ENCODE assay signal across 20 mouse cellular contexts in the genomic region with DNA sequence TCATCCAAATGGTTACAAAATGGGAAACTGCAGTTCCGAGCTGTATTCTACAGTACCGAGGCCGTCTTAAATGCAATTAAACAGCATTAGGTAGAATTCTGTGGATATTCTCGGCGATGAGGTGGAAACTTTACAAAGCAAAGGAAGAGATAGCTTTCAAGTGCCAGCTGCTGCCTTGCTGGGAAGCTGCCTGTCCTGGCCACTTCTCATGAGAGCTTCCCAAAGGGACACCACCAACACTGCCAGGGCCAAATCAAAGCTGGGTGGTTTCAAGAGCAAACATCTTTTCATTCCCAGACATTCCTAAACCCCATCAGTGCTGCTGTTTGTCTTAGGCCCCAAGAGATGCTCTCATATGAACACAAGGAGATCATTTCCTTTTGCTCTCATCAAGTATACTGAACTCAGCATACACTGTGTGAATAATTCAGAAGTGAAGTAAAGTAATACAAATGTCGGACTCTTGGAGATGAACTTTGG.
DNase-seq lines count a peak whose midpoint lies in the region; ATAC-seq lines count a peak whose summit lies in the region.
"Had no signal": no experiment of that assay in that cellular context is flagged by ENCODE, and none has a peak within 500 bp of the region (broad histone marks: within the 10 kb centered on the region; RNA-seq: fewer than 3 reads in every experiment).

No protein-coding gene starts in this region.

- H3K27me3 ChIP-seq in heart, embryonic 11.5 days (ENCODE audit: control insufficient read depth, insufficient read depth, low read length), result no peaks in the 10 kb centered on the region
- no peaks in the 10 kb centered on the region for H3K27me3 ChIP-seq in heart, embryonic 16.5 days (ENCODE audit: control insufficient read depth, insufficient read depth, low read length)
- H3K27me3 ChIP-seq in embryonic facial prominence, embryonic 10.5 days (replicated peaks; ENCODE audit: low read depth, poor library complexity, severe bottlenecking), result no peaks in the 10 kb centered on the region
- H3K27me3 ChIP-seq: CH12.LX; embryonic facial prominence, embryonic 12.5 days; forebrain, embryonic 12.5 days; hindbrain, embryonic 13.5 days had no signal

- intact Hi-C loops in heart, postnatal 36 days (cut with DNase I), result loop anchor here (5.0 kb wide), 2 partner anchors 131 to 231 kb away; no protein-coding TSS in a partner anchor
- intact Hi-C loops in left cerebral cortex, postnatal 14 days (cut with DNase I), result no loop called here

- no peaks in the 10 kb centered on the region for H3K9me3 ChIP-seq in heart, embryonic 11.5 days (replicated peaks; ENCODE audit: control insufficient read depth, low read length)
- H3K9me3 ChIP-seq in heart, embryonic 16.5 days (replicated peaks; ENCODE audit: control insufficient read depth, low read length), result no peaks in the 10 kb centered on the region
- H3K9me3 ChIP-seq in embryonic facial prominence, embryonic 10.5 days, result no peaks in the 10 kb centered on the region
- H3K9me3 ChIP-seq: embryonic facial prominence, embryonic 12.5 days; forebrain, embryonic 12.5 days; hindbrain, embryonic 13.5 days had no signal

- no peak overlapping the region for H3K27ac ChIP-seq in heart, embryonic 11.5 days (ENCODE audit: low read depth, low read length)
- H3K27ac ChIP-seq in heart, embryonic 16.5 days (ENCODE audit: low read length), result peak overlapping the region; percentile 54; the same call in 1 of the 2 replicates
- no peak overlapping the region for H3K27ac ChIP-seq in embryonic facial prominence, embryonic 10.5 days (replicated peaks)
- H3K27ac ChIP-seq: embryonic facial prominence, embryonic 12.5 days; forebrain, embryonic 12.5 days; hindbrain, embryonic 13.5 days; hindbrain, postnatal 0 days had no signal

- no peak overlapping the region for H3K4me3 ChIP-seq in heart, embryonic 11.5 days (ENCODE audit: low read depth, low read length)
- H3K4me3 ChIP-seq in heart, embryonic 16.5 days (ENCODE audit: low read length), result no peak overlapping the region
- no peak overlapping the region for H3K4me3 ChIP-seq in embryonic facial prominence, embryonic 10.5 days
- H3K4me3 ChIP-seq: embryonic facial prominence, embryonic 12.5 days; forebrain, embryonic 12.5 days; hindbrain, embryonic 13.5 days had no signal

- H3K36me3 ChIP-seq in heart, embryonic 11.5 days (ENCODE audit: control insufficient read depth, insufficient read depth, low read length), result no peaks in the 10 kb centered on the region
- no peaks in the 10 kb centered on the region for H3K36me3 ChIP-seq in heart, embryonic 16.5 days (ENCODE audit: control insufficient read depth, insufficient read depth)
- H3K36me3 ChIP-seq in embryonic facial prominence, embryonic 10.5 days (replicated peaks), result no peaks in the 10 kb centered on the region
- H3K36me3 ChIP-seq: embryonic facial prominence, embryonic 12.5 days; forebrain, embryonic 12.5 days; hindbrain, embryonic 13.5 days had no signal

- no peak for ATAC-seq in heart, embryonic 11.5 days (replicated peaks; ENCODE audit: insufficient number of reproducible peaks, low FRiP score, low TSS enrichment)
- ATAC-seq in heart, embryonic 16.5 days (replicated peaks; ENCODE audit: extremely low read depth, insufficient read depth, low FRiP score), result no peak
- ATAC-seq: activated CD4-positive, CD25-positive, alpha-beta regulatory T cell, adult 4 months; forebrain, embryonic 16.5 days; hindbrain, postnatal 0 days; Patski had no signal

- H3K9ac ChIP-seq in heart, embryonic 11.5 days (ENCODE audit: low read depth, low read length), result no peak overlapping the region
- no peak overlapping the region for H3K9ac ChIP-seq in heart, embryonic 16.5 days (ENCODE audit: low read length)
- H3K9ac ChIP-seq: embryonic facial prominence, embryonic 12.5 days; forebrain, embryonic 12.5 days; hindbrain, embryonic 13.5 days had no signal

- DNase-seq in heart, adult 18-20 months, result peak; percentile 53 to 59
- DNase-seq in heart, adult 9 months (ENCODE audit: low spot score in 2 of 2), result peak; percentile 37 to 56
- peak; percentile 29 to 49 for DNase-seq in heart, postnatal 36 days
- DNase-seq in left cerebral cortex, postnatal 14 days (ENCODE audit: low spot score in 2 of 2), result no peak
- no peak for DNase-seq in embryonic facial prominence, embryonic 10.5 days (ENCODE audit: low spot score)
- DNase-seq: adrenal gland, postnatal 25 days; embryo, embryonic 11 days; gastrocnemius, postnatal 10 days; kidney, adult 11 months; kidney, adult 9 months had no signal

- WGBS in heart, embryonic 11.5 days (ENCODE audit: insufficient replicate concordance), result 82% methylated on average over 6 of the region's 6 CpGs
- WGBS in heart, embryonic 16.5 days, result 69% methylated on average over 6 of the region's 6 CpGs
- WGBS in embryonic facial prominence, embryonic 10.5 days, result 82% methylated on average over 6 of the region's 6 CpGs

- H3K4me2 ChIP-seq in heart, embryonic 11.5 days, result no peak overlapping the region
- no peak overlapping the region for H3K4me2 ChIP-seq in heart, embryonic 16.5 days (ENCODE audit: low read depth, low read length)
- H3K4me2 ChIP-seq: embryonic facial prominence, embryonic 12.5 days; forebrain, embryonic 12.5 days; hindbrain, embryonic 13.5 days had no signal

- no peaks in the 10 kb centered on the region for H3K4me1 ChIP-seq in heart, embryonic 11.5 days (ENCODE audit: control insufficient read depth, insufficient read depth, low read length)
- peaks cover 5% of the 10 kb centered on the region; the same call in 1 of the 2 replicates for H3K4me1 ChIP-seq in heart, embryonic 16.5 days (ENCODE audit: control insufficient read depth, insufficient read depth, low read length)
- H3K4me1 ChIP-seq in embryonic facial prominence, embryonic 10.5 days, result peaks cover 6% of the 10 kb centered on the region
- H3K4me1 ChIP-seq: embryonic facial prominence, embryonic 12.5 days; forebrain, embryonic 12.5 days; hindbrain, embryonic 13.5 days had no signal

Comparison
In these comparisons a context has a peak if more than half of its experiments do, and no peak if none do; other contexts are left out.
1. DNase-seq: peak in heart, adult 18-20 months (2 of 2), heart, adult 9 months (2 of 2) and heart, postnatal 36 days (2 of 2); none in left cerebral cortex, postnatal 14 days (0 of 2) and embryonic facial prominence, embryonic 10.5 days (single experiment).